Comparison of ENCODE assay signal across 10 mouse cellular contexts in the genomic region with DNA sequence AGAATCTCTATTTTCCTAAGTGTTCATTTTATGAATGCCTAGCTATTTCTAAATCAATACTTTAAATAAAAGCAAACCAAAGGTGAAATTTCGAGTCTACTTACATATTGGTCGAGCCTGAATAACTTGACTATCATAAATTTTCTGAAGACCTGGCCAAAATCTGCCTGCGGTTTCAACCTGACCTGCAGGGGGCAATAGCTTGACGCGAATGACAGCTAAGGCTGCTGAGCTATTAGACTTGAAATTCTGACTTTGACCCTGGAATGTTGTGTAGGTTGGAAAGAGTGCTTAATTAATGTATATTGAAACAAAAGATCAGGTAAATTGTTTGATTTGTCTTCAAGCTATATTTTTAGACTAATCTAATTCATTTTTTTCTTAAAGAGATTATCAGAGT.
DNase-seq lines count a peak whose midpoint lies in the region; ATAC-seq and TF ChIP-seq lines count a peak whose summit lies in the region.
"Had no signal": no experiment of that assay in that cellular context is flagged by ENCODE, and none has a peak within 500 bp of the region (broad histone marks: within the 10 kb centered on the region; RNA-seq: fewer than 3 reads in every experiment).

No protein-coding gene starts in this region.

- 2% methylated on average over 5 of the region's 5 CpGs for WGBS in liver, embryonic 12.5 days (ENCODE audit: insufficient replicate concordance)
- WGBS in small intestine, adult 2 months, result 0% methylated on average over 5 of the region's 5 CpGs

- ATAC-seq in liver, embryonic 12.5 days, result no peak
- 0 out of 2 replicates have a peak, but pooled peaks have one; percentile 47 for ATAC-seq in granulocyte monocyte progenitor cell, adult 5-6 weeks (replicated peaks; ENCODE audit: poor library complexity, severe bottlenecking)

- TF ChIP-seq CTCF in small intestine, adult 2 months (IDR thresholded peaks at IDR 0.05; ENCODE audit: extremely low read depth, insufficient read length, insufficient replicate concordance, low read depth, low read length), result peak; percentile 81; the same call in 1 of the 2 replicates

- no peaks in the 10 kb centered on the region for H3K36me3 ChIP-seq in liver, embryonic 12.5 days
- H3K36me3 ChIP-seq in small intestine, adult 2 months (ENCODE audit: control insufficient read depth, insufficient read depth, low read length), result no peaks in the 10 kb centered on the region
- H3K36me3 ChIP-seq: heart, embryonic 13.5 days had no signal

- no peak overlapping the region for H3K27ac ChIP-seq in liver, embryonic 12.5 days
- no peak overlapping the region for H3K27ac ChIP-seq in small intestine, adult 2 months (ENCODE audit: insufficient read depth, low read depth, low read length)
- H3K27ac ChIP-seq: heart, embryonic 13.5 days had no signal

- intact Hi-C loops in left cerebral cortex, postnatal 4 days (cut with DNase I), result loop anchor here (5.0 to 10.0 kb wide), 2 partner anchors 1524 to 1764 kb away; no protein-coding TSS in a partner anchor

- no peak overlapping the region for H3K9ac ChIP-seq in liver, embryonic 12.5 days
- H3K9ac ChIP-seq: heart, embryonic 13.5 days had no signal

- no peak overlapping the region for H3K4me3 ChIP-seq in liver, embryonic 12.5 days
- H3K4me3 ChIP-seq in small intestine, adult 2 months (ENCODE audit: low read depth, low read length), result no peak overlapping the region
- H3K4me3 ChIP-seq: heart, embryonic 13.5 days; myocyte had no signal

- no peaks in the 10 kb centered on the region for H3K9me3 ChIP-seq in liver, embryonic 12.5 days (replicated peaks)
- H3K9me3 ChIP-seq: heart, embryonic 13.5 days had no signal

- no peak for TF ChIP-seq POLR2A in small intestine, adult 2 months (IDR thresholded peaks at IDR 0.05; ENCODE audit: low read depth, low read length)

- no peaks in the 10 kb centered on the region for H3K4me1 ChIP-seq in liver, embryonic 12.5 days
- H3K4me1 ChIP-seq in small intestine, adult 2 months (ENCODE audit: control insufficient read depth, insufficient read depth, insufficient read length, low read length), result peaks cover 4% of the 10 kb centered on the region; the same call in 1 of the 2 replicates

- no peak overlapping the region for H3K4me2 ChIP-seq in liver, embryonic 12.5 days
- H3K4me2 ChIP-seq: heart, embryonic 13.5 days had no signal

- DNase-seq in adrenal gland, adult (ENCODE audit: inconsistent age in 2 of 2, low spot score in 1 of 2), result peak; percentile 36 to 83
- no peak for DNase-seq in adrenal gland, postnatal 4 days (ENCODE audit: low spot score in 2 of 2)
- peak; percentile 35 for DNase-seq in liver
- peak; percentile 17 for DNase-seq in c-Kit-positive CD71-negative TER-119-negative erythroid progenitor cells, embryonic 14.5 days (ENCODE audit: low read depth)
- peak; percentile 73 for DNase-seq in left cerebral cortex, postnatal 4 days

- peaks cover 35% of the 10 kb centered on the region for H3K27me3 ChIP-seq in liver, embryonic 12.5 days (replicated peaks)
- peaks cover 16% of the 10 kb centered on the region for H3K27me3 ChIP-seq in small intestine, adult 2 months (ENCODE audit: control insufficient read depth, insufficient read depth, low read length)

Comparison
In these comparisons a context has a peak if more than half of its experiments do, and no peak if none do; other contexts are left out.
1. DNase-seq: peak in adrenal gland, adult (2 of 2), liver (single experiment), c-Kit-positive CD71-negative TER-119-negative erythroid progenitor cells, embryonic 14.5 days (single experiment) and left cerebral cortex, postnatal 4 days (single experiment); none in adrenal gland, postnatal 4 days (0 of 2).